Mouse (Mus musculus) CH12.LX (cell line): ENCODE data around the gene Cd86. TPM values are rescaled to one million over a fixed set of nuclear protein-coding genes. Genes with fewer than 3 reads are reported as not detected.

Experiments used
- DNase-seq: peaks from one replicate; pipeline ENCODE4 v3.0.0-alpha.2; 2013; ENCODE audit errors: extremely low read depth
- H3K27ac ChIP-seq: 2 replicates; pipeline ENCODE4 v1.5.1; 2012; ENCODE audit warnings: low read depth, mild to moderate bottlenecking, control low read depth, moderate library complexity; ENCODE audit not compliant: insufficient read depth
- H3K27me3 ChIP-seq: replicated peaks from 2 replicates; pipeline ENCODE3; 2012; ENCODE audit warnings: inconsistent platforms
- H3K36me3 ChIP-seq, 2 experiments: replicated peaks in 1 of 2; 2 replicates each; pipeline versions ENCODE3 to v1.6.1; 2012; ENCODE audit warnings: inconsistent platforms in 1 of 2, low read length in 1 of 2, mild to moderate bottlenecking in 1 of 2, mixed read lengths in 1 of 2, moderate library complexity in 1 of 2; ENCODE audit not compliant: control insufficient read depth in 1 of 2, insufficient read depth in 1 of 2
- H3K4me1 ChIP-seq, 2 experiments: 2 replicates each; pipeline ENCODE4 v1.6.1; 2012; ENCODE audit warnings: inconsistent platforms in 1 of 2, moderate library complexity in 1 of 2; ENCODE audit not compliant: insufficient read depth in 2 of 2, control insufficient read depth in 1 of 2
- H3K4me2 ChIP-seq: 2 replicates; pipeline ENCODE4 v1.6.1; 2012; ENCODE audit warnings: low read depth, mild to moderate bottlenecking, control low read depth; ENCODE audit not compliant: poor library complexity, insufficient read depth, severe bottlenecking
- H3K4me3 ChIP-seq, 3 experiments: fragments of 150-350 bp in 1 of 3; sonication (generic) in 1 of 3; replicated peaks in 1 of 3; 2 replicates each; pipeline versions ENCODE3 to v1.5.1; 2011 to 2012; ENCODE audit warnings: low read depth in 2 of 3, low read length in 2 of 3, mild to moderate bottlenecking in 2 of 3, moderate library complexity in 2 of 3, control low read depth in 1 of 3, improper control_type of control experiment in 1 of 3, inconsistent platforms in 1 of 3, mixed read lengths in 1 of 3; ENCODE audit not compliant: poor library complexity in 1 of 3
- H3K79me2 ChIP-seq: replicated peaks from 2 replicates; pipeline ENCODE4 v1.6.1; 2012; ENCODE audit warnings: mild to moderate bottlenecking, moderate library complexity; ENCODE audit not compliant: control insufficient read depth, poor library complexity, insufficient read depth, severe bottlenecking; ENCODE audit errors: extremely low read depth
- H3K9ac ChIP-seq: 2 replicates; pipeline ENCODE4 v1.6.1; 2012; ENCODE audit warnings: low read depth, mild to moderate bottlenecking, control low read depth, moderate library complexity; ENCODE audit not compliant: insufficient read depth
- H3K9me3 ChIP-seq: replicated peaks from 2 replicates; pipeline ENCODE3; 2012; ENCODE audit warnings: low read length, inconsistent platforms, mixed read lengths
- BHLHE40 ChIP-seq: IDR thresholded peaks from 2 replicates; pipeline ENCODE4 v1.6.1; 2011; ENCODE audit warnings: mild to moderate bottlenecking, low read depth, low read length, improper control_type of control experiment
- CHD1 ChIP-seq: IDR thresholded peaks from 2 replicates; pipeline ENCODE4 v1.6.1; 2012; ENCODE audit warnings: low read depth, low read length, improper control_type of control experiment, inconsistent platforms
- CHD2 ChIP-seq: IDR thresholded peaks from 2 replicates; pipeline ENCODE4 v1.6.1; 2011; ENCODE audit warnings: low read length, improper control_type of control experiment
- CTCF ChIP-seq, 2 experiments: IDR thresholded peaks in 1 of 2; conservative IDR thresholded peaks in 1 of 2; 2 replicates each; pipeline ENCODE4 v1.5.1; 2011 to 2012; ENCODE audit warnings: low read depth in 2 of 2, low read length in 2 of 2, improper control_type of control experiment in 1 of 2, inconsistent platforms in 1 of 2, mild to moderate bottlenecking in 1 of 2, moderate library complexity in 1 of 2
- E2F4 ChIP-seq: IDR thresholded peaks from 2 replicates; pipeline ENCODE4 v1.6.1; 2011; ENCODE audit warnings: low read depth, low read length, improper control_type of control experiment; ENCODE audit not compliant: insufficient replicate concordance
- EP300 ChIP-seq: IDR thresholded peaks from 2 replicates; pipeline ENCODE4 v1.6.1; 2011; ENCODE audit warnings: low read length, improper control_type of control experiment
- ETS1 ChIP-seq: conservative IDR thresholded peaks from 2 replicates; pipeline ENCODE4 v1.6.1; 2012; ENCODE audit warnings: low read depth, mild to moderate bottlenecking, inconsistent platforms, low read length, improper control_type of control experiment, moderate library complexity
- GABPA ChIP-seq: IDR thresholded peaks from 2 replicates; pipeline ENCODE4 v1.6.1; 2012; ENCODE audit warnings: low read depth, low read length, improper control_type of control experiment, inconsistent platforms; ENCODE audit not compliant: insufficient replicate concordance
- IRF4 ChIP-seq: IDR thresholded peaks from 2 replicates; pipeline ENCODE4 v1.6.1; 2014; ENCODE audit warnings: low read depth, mild to moderate bottlenecking, inconsistent platforms, low read length, improper control_type of control experiment
- JUND ChIP-seq: conservative IDR thresholded peaks from 2 replicates; pipeline ENCODE4 v1.6.1; 2011; ENCODE audit warnings: low read depth, low read length, improper control_type of control experiment
- KAT2A ChIP-seq: IDR thresholded peaks from 2 replicates; pipeline ENCODE4 v1.6.1; 2012; ENCODE audit warnings: low read length, improper control_type of control experiment, inconsistent platforms; ENCODE audit not compliant: insufficient replicate concordance
- MEF2A ChIP-seq: IDR thresholded peaks from 2 replicates; pipeline ENCODE4 v1.6.1; 2014; ENCODE audit warnings: low read depth, mild to moderate bottlenecking, inconsistent platforms, low read length, improper control_type of control experiment, borderline replicate concordance
- MXI1 ChIP-seq: IDR thresholded peaks from 2 replicates; pipeline ENCODE4 v1.6.1; 2011; ENCODE audit warnings: mild to moderate bottlenecking, low read depth, low read length, improper control_type of control experiment
- MYC ChIP-seq: IDR thresholded peaks from 2 replicates; pipeline ENCODE4 v1.6.1; 2011; ENCODE audit warnings: low read depth, mild to moderate bottlenecking, improper control_type of control experiment, low read length
- NRF1 ChIP-seq: IDR thresholded peaks from 2 replicates; pipeline ENCODE4 v1.6.1; 2014; ENCODE audit warnings: low read depth, mild to moderate bottlenecking, inconsistent platforms, low read length, improper control_type of control experiment, moderate library complexity
- PAX5 ChIP-seq: IDR thresholded peaks from 2 replicates; pipeline ENCODE4 v1.6.1; 2012; ENCODE audit warnings: low read length, inconsistent platforms, mixed read lengths
- POLR2A ChIP-seq: IDR thresholded peaks from 2 replicates; pipeline ENCODE4 v1.6.1; 2011; ENCODE audit warnings: low read depth, mild to moderate bottlenecking, improper control_type of control experiment, low read length
- POLR2AphosphoS2 ChIP-seq: IDR thresholded peaks from 2 replicates; pipeline ENCODE4 v1.6.1; 2011; ENCODE audit warnings: low read depth, low read length, improper control_type of control experiment
- RCOR1 ChIP-seq: conservative IDR thresholded peaks from 2 replicates; pipeline ENCODE4 v1.6.1; 2012; ENCODE audit warnings: low read depth, mild to moderate bottlenecking, inconsistent platforms, low read length, improper control_type of control experiment
- SIN3A ChIP-seq: IDR thresholded peaks from 2 replicates; pipeline ENCODE4 v1.6.1; 2012; ENCODE audit warnings: low read length, improper control_type of control experiment, inconsistent platforms
- SMC3 ChIP-seq: IDR thresholded peaks from 2 replicates; pipeline ENCODE4 v1.6.1; 2011; ENCODE audit warnings: low read depth, low read length, improper control_type of control experiment
- TBP ChIP-seq: conservative IDR thresholded peaks from 2 replicates; pipeline ENCODE4 v1.6.1; 2011; ENCODE audit warnings: low read depth, low read length, improper control_type of control experiment
- TCF12 ChIP-seq: IDR thresholded peaks from 2 replicates; pipeline ENCODE4 v1.6.1; 2014; ENCODE audit warnings: low read depth, mild to moderate bottlenecking, inconsistent platforms, low read length, improper control_type of control experiment
- USF1 ChIP-seq: IDR thresholded peaks from 2 replicates; pipeline ENCODE4 v1.6.1; 2014; ENCODE audit warnings: low read depth, mild to moderate bottlenecking, inconsistent platforms, low read length, improper control_type of control experiment
- ZC3H11A ChIP-seq: IDR thresholded peaks from 2 replicates; pipeline ENCODE4 v1.6.1; 2012; ENCODE audit warnings: low read depth, mild to moderate bottlenecking, inconsistent platforms, low read length, improper control_type of control experiment
- dilution Hi-C: fragments of 300-500 bp; cut with MboI; formaldehyde crosslinking; loops from 2 replicates; pipeline ENCODE4 v1.14.3; 2020; ENCODE audit warnings: low sequenced_read_pairs; ENCODE audit not compliant: extremely low pct_unique_long_range_greater_than_20kb, extremely low pct_ligation_motif_present
- in situ Hi-C: fragments of 300-500 bp; cut with MboI; formaldehyde crosslinking; loops from 3 replicates; pipeline ENCODE4 v1.14.3; 2019; ENCODE audit warnings: low sequenced_read_pairs, low pct_ligation_motif_present, low pct_unique_long_range_greater_than_20kb, mixed read lengths
- polyA plus RNA-seq: library from polyadenylated mRNA; unstranded; fragments of >175 nt; gene quantifications from 2 replicates; pipeline ENCODE4 v1.2.1, GENCODE M21; 2012; ENCODE audit warnings: low read depth; ENCODE audit not compliant: insufficient read length
- total RNA-seq, 2 experiments: library from RNA; depleted of rRNA; stranded (reverse); fragments of 300-350 nt in 1 of 2; fragments of >200 nt in 1 of 2; gene quantifications; 2 replicates each; pipeline ENCODE4 v1.2.3; 2012 to 2014

Gene Cd86
- total and polyA plus RNA-seq, 3 experiments, result 102 to 191 (median 113) TPM

DNA sequence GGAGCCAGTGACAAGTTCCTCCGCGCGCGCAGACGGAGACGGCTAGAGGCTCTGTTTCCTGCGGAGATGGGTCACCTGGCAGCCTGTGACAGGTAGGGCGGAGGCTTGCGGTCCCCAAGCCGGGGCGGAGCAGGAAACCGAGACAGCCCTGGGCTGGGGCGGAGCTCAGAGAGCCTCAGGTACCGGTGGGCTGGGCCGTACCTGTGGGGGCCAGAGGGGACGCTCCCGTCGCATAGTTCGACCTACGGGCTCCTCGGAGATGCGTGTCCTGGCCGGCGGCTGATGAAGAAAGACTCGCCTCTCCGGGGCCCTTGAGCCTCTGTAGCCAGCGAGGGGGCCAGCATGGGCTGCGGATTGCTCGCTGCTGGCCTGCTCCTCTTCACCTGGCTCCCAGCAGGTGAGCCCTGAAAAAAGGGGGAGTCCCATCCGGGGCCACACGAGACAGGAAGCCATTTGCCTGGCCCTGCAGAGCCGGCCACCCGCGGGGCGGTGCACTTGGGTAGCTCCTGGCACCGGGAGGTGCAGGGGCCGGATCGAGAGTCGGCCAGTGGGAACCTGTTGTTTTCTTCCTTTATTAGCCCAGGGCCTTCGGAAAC is 28.0 kb upstream of the Cd86 start, which contains the start of gene Ildr1:
Gene Ildr1, plus strand, starts transcription at position 161 of the 596 bp plus-strand sequence.
- Histone ChIP-seq H3K9ac (no peak within 1 kb of the TSS), H3K27ac (no peak within 1 kb of the TSS), H3K4me3 (no peak within 1 kb of the TSS), H3K27me3 (no peaks in the 10 kb centered on the region), H3K79me2 (no peaks in the 10 kb centered on the region), H3K4me1 (peaks cover 24 to 64% of the 10 kb centered on the region in 2 experiments), H3K36me3 (no peaks in the 10 kb centered on the region), H3K9me3 (peaks cover 4% of the 10 kb centered on the region), H3K4me2 (no peak within 1 kb of the TSS)
- dilution Hi-C loops (no loop called here), in situ Hi-C loops (no loop called here)
- DNase-seq, result no peak
- no peak for TF ChIP-seq BHLHE40
- no peak for TF ChIP-seq TCF12
- TF ChIP-seq POLR2AphosphoS2, result no peak
- no peak for TF ChIP-seq POLR2A
- TF ChIP-seq RCOR1, result no peak
- no peak for TF ChIP-seq JUND
- no peak for TF ChIP-seq ZC3H11A
- TF ChIP-seq SIN3A, result no peak
- TF ChIP-seq USF1, result no peak

DNA sequence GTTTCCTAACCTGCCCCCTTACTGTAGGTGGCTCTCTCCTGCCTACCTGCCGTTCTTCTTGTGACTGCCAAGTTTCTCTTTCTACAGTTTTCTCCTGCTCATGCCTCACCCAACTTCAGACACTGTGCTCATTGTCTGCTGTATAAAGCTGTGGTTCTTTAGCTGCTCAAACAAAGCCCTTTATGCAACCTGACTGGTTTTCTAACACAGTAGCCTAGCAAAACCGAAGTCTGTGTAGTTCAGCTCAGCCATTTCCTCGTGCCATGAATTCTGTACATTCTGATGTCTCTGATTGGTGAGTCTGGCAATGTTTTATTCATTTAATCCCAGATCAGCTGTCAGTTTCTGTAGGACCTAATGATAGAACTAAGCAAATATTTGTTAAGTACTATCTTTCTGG is 25.6 kb upstream of the Cd86 start:
- TF ChIP-seq POLR2A (no peak), RCOR1 (peak; percentile 68; the same call in 1 of the 2 replicates), EP300 (0 out of 2 replicates have a peak, but pooled peaks have one; percentile 17), CHD1 (0 out of 2 replicates have a peak, but pooled peaks have one; percentile 37), SMC3 (0 out of 2 replicates have a peak, but pooled peaks have one; percentile 7), MYC (no peak), CTCF (conservative IDR thresholded peaks at IDR 0.05 in 1 of 2, IDR thresholded peaks at IDR 0.05 in 1 of 2; ENCODE audit: low read depth in 2 of 2, low read length in 2 of 2) (0 out of 4 replicates have a peak, but pooled peaks of 1 of the 2 experiments have one; percentile 14), ZC3H11A (no peak)
- in situ Hi-C loops, result no loop called here
- DNase-seq, result no peak
- no peak overlapping the region for H3K9ac ChIP-seq
- peaks cover 2% of the 10 kb centered on the region for H3K9me3 ChIP-seq
- no peaks in the 10 kb centered on the region for H3K36me3 ChIP-seq
- no peak overlapping the region for H3K27ac ChIP-seq
- peak overlapping the region; percentile 8; the same call in 1 of the 2 replicates for H3K4me2 ChIP-seq
- no peaks in the 10 kb centered on the region for H3K79me2 ChIP-seq
- dilution Hi-C loops, result no loop called here
- H3K4me1 ChIP-seq, result peaks cover 27 to 60% of the 10 kb centered on the region in 2 experiments
- H3K4me3 ChIP-seq, result no peak overlapping the region
- no peaks in the 10 kb centered on the region for H3K27me3 ChIP-seq

DNA sequence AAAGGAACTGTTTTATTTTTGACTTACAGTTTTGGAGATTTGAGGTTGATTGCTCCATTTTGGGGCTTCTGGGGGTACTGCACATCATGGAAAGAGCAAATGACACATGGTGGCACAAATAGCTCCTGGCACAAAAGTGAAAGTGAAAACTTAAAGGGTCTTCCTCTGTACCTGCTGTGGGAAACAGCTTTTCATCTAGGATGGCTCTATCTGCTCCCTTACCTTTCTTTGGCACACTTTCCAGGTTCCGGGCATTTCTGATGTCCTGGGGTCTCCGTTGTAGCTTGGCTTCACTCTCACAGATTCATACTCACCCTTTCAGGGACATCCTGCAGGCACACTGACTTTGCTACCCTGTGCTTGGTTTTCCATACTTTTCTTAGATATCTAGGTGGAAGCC is 22.2 kb upstream of the Cd86 start:
- dilution Hi-C loops (no loop called here), in situ Hi-C loops (no loop called here)
- Histone ChIP-seq H3K4me3 (no peak overlapping the region), H3K9me3 (no peaks in the 10 kb centered on the region), H3K27me3 (no peaks in the 10 kb centered on the region), H3K4me1 (peaks cover 35 to 72% of the 10 kb centered on the region in 2 experiments), H3K36me3 (no peaks in the 10 kb centered on the region), H3K4me2 (peak overlapping the region; percentile 67), H3K9ac (peak overlapping the region; percentile 41), H3K27ac (no peak overlapping the region), H3K79me2 (no peaks in the 10 kb centered on the region)
- DNase-seq, result no peak
- TF ChIP-seq MEF2A (peak; percentile 82; the same call in 1 of the 2 replicates), USF1 (no peak), GABPA (no peak), MXI1 (no peak), TCF12 (no peak), TBP (no peak), ETS1 (peak; percentile 47; the same call in 1 of the 2 replicates), CHD2 (no peak), ZC3H11A (no peak), NRF1 (no peak), EP300 (peak; percentile 42; the same call in 1 of the 2 replicates), IRF4 (peak; percentile 61; the same call in 1 of the 2 replicates), PAX5 (no peak), E2F4 (no peak), KAT2A (no peak)
